Mouse (Mus musculus) megakaryocyte-erythroid progenitor cell, adult 5-6 weeks (primary cell): ENCODE measurements at regions not wholly inside any gene's neighbourhood (a gene's known extent, or its start where the extent isn't known, plus 50 kb on each side); places are given as distances from the start of the nearest gene placed in this dataset.
A peak's percentile ranks its signal among the peaks of the same experiment; 100 is the strongest.

Experiments used
- ATAC-seq: replicated peaks from 2 replicates; pipeline ENCODE4 v1.8.0; 2016; ENCODE audit warnings: mild to moderate bottlenecking, inconsistent platforms; ENCODE audit not compliant: severe bottlenecking, poor library complexity, low FRiP score, low TSS enrichment

GRCm38 (mm10) chr6:94783471-94783870 is 83.5 kb upstream of the Lrig1 start:
- no peak for ATAC-seq

- ATAC-seq = no peak
These were observed 80.7 kb upstream of the Lrig1 start for GRCm38 (mm10) chr6:94780621-94781020.

GRCm38 (mm10) chr6:94779854-94780253 is 79.9 kb upstream of the Lrig1 start:
- ATAC-seq = no peak

- no peak for ATAC-seq
These were observed 79.3 kb upstream of the Lrig1 start for GRCm38 (mm10) chr6:94779213-94779612.

GRCm38 (mm10) chr6:94778797-94779196 is 78.8 kb upstream of the Lrig1 start:
- ATAC-seq = no peak

- ATAC-seq = no peak
These were observed 76.6 kb upstream of the Lrig1 start for GRCm38 (mm10) chr6:94776585-94776984.

- ATAC-seq = no peak
These were observed 74.9 kb upstream of the Lrig1 start for GRCm38 (mm10) chr6:94774871-94775270.

- no peak for ATAC-seq
These were observed 73.9 kb upstream of the Lrig1 start for GRCm38 (mm10) chr6:94773604-94774486.

- no peak for ATAC-seq
These were observed 73.1 kb upstream of the Lrig1 start for GRCm38 (mm10) chr6:94772868-94773603.

- ATAC-seq = no peak
These were observed 72.4 kb upstream of the Lrig1 start for GRCm38 (mm10) chr6:94772391-94772790.

- no peak for ATAC-seq
These were observed 68.3 kb upstream of the Lrig1 start for GRCm38 (mm10) chr6:94768230-94768629.

GRCm38 (mm10) chr6:94765724-94766123 is 65.8 kb upstream of the Lrig1 start:
- ATAC-seq = no peak

GRCm38 (mm10) chr6:94761341-94761740 is 61.4 kb upstream of the Lrig1 start:
- no peak; the same call in 1 of the 2 replicates for ATAC-seq

GRCm38 (mm10) chr6:94760629-94761111 is 60.7 kb upstream of the Lrig1 start:
- ATAC-seq = peak; percentile 76

GRCm38 (mm10) chr6:94759649-94760048 is 59.7 kb upstream of the Lrig1 start:
- no peak for ATAC-seq

GRCm38 (mm10) chr6:94756006-94756405 is 56.0 kb upstream of the Lrig1 start:
- ATAC-seq = no peak

GRCm38 (mm10) chr6:94755297-94755831 is 55.4 kb upstream of the Lrig1 start:
- ATAC-seq = no peak

GRCm38 (mm10) chr6:94754522-94754921 is 54.6 kb upstream of the Lrig1 start:
- ATAC-seq = no peak

GRCm38 (mm10) chr6:94751101-94751440 is 51.1 kb upstream of the Lrig1 start:
- no peak for ATAC-seq
